Mouse (Mus musculus) testis, adult 2 months (tissue): ENCODE data around the gene Htatip2.

Experiments used
- CTCF ChIP-seq: fragments of 200-500 bp; IDR thresholded peaks from 2 replicates; pipeline ENCODE4 v1.5.1; 2012; ENCODE audit warnings: low read depth, mild to moderate bottlenecking, inconsistent platforms, low read length, moderate library complexity; ENCODE audit not compliant: control insufficient read depth, insufficient read depth, insufficient replicate concordance
- POLR2A ChIP-seq: fragments of 200-500 bp; IDR thresholded peaks from 2 replicates; pipeline ENCODE4 v1.6.1; 2012; ENCODE audit warnings: low read depth, mild to moderate bottlenecking, inconsistent platforms, low read length, moderate library complexity; ENCODE audit not compliant: control insufficient read depth

- no peak for TF ChIP-seq CTCF
- TF ChIP-seq POLR2A: no peak
Measured at GRCm38 (mm10) chr7:49768509-49768908, 9.6 kb downstream of the Htatip2 start.
